Mouse (Mus musculus) cortical plate, adult 2 months (tissue): ENCODE data around the gene Lmf1.
A peak's percentile ranks its signal among the peaks of the same experiment; 100 is the strongest.

ENCODE experiments used
- CTCF ChIP-seq: fragments of 200-500 bp; IDR thresholded peaks from 2 replicates; pipeline ENCODE4 v1.5.1; 2011; ENCODE audit warnings: mild to moderate bottlenecking, control low read depth, low read length; ENCODE audit not compliant: insufficient read depth; ENCODE audit errors: extremely low read depth
- POLR2A ChIP-seq: fragments of 200-500 bp; IDR thresholded peaks from 2 replicates; pipeline ENCODE4 v1.6.1; 2011; ENCODE audit warnings: mild to moderate bottlenecking, low read length, control low read depth; ENCODE audit not compliant: insufficient read depth; ENCODE audit errors: extremely low read depth

DNA sequence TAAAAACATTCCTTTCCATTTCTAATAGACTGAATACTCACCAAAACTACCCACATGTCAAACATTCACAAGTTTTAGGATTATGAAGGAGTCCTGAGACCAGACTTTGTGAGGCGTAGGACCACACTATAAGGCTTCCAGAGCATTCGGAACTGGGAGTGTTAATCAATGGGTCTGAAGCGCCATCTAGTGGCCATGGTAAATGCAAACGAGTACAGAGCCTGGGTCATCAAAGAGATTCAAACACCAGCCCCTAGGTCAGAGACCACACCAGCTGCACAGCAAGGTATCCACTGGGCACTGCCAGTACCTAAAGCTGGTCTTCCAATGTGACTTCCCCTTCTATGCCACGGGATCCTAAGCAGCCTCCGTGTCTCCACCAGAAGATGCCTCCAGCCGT is 119.6 kb downstream of the Lmf1 start:
- peak; percentile 91 for TF ChIP-seq CTCF
- no peak for TF ChIP-seq POLR2A
